Mouse (Mus musculus): ENCODE measurements at regions not wholly inside any gene's neighbourhood (a gene's known extent, or its start where the extent isn't known, plus 50 kb on each side); places are given as distances from the start of the nearest gene placed in this dataset.
A peak's percentile ranks its signal among the peaks of the same experiment; 100 is the strongest.

DNA sequence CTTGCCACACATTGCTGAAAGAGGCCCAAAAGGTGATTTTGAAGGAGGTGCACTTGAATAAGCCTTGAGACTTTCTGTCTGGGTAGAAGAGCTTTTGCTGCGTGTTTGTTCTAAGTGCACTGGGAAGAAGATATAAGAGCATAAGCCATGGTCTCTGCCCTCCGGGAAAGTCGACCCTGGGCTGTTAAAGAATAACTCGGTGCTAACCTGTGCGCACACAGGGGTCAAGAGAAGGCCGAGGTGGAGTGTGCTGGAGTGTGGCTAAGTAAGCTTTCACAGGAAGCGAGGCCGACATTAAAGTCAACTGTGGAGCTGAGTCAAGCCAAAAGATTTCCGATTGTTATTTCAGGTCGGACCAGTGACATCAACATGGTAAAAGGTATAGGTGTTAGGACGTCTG lies 473.0 kb downstream of the Slc4a3 start:
- peak; percentile 63 for DNase-seq

DNA sequence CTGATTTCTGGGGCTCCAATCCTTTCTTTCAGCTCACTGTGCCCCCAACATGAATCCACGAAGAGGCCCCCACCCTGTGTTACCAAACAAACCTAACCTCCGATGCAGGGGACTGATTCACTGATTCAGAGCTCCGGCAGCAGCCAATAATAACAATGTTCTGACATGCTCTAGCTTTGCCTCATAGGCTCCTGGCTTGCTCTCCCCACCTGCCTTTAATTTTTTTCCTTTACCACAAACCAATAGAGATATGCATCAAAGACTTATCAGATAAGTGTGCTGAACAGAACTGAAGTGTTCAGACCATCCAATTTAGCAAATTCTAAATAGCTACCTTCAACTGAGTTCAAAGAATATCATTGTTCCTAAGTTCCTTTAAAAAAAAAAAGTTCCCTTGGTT lies 478.6 kb downstream of the Slc4a3 start:
- DNase-seq, result no peak

DNA sequence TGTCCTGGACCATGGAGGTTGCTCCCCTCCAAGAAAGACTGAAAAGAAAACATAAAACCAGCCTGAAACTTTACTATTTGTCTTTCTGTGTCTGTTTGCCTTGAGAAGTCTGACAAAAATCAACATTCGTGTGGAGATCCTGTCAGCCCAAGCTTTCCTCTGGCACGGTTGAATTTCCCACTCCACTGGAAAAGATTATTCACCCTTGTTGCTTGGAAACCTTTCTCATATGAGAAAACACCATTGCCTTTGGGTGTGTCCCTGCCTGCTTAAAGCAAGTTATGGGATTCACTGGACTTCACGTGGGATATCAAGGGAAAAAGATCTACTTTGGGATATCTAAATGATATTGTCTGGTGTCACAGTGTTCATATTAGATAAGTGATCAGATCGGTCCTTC lies 479.3 kb downstream of the Slc4a3 start:
- DNase-seq, result no peak

DNA sequence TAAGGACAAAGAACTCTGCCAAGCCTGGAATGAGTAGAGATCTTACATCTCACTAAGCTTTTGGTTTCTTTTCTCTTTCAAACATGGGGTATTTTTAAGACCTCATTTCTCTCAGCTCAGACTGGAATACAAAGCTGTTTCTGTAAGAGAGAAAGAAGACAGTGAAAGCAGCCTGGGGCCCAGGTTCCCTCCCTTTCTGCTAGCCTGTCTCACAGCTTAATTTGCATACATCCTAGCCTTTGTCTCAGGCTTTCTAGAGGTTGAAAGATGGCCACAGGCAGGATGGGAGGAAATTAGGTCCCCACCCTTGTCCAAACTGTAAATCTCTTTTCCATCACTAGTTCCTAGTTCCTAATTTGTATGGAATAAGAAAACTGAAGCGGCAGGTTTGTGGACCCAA lies 483.0 kb downstream of the Slc4a3 start:
- no peak for DNase-seq

DNA sequence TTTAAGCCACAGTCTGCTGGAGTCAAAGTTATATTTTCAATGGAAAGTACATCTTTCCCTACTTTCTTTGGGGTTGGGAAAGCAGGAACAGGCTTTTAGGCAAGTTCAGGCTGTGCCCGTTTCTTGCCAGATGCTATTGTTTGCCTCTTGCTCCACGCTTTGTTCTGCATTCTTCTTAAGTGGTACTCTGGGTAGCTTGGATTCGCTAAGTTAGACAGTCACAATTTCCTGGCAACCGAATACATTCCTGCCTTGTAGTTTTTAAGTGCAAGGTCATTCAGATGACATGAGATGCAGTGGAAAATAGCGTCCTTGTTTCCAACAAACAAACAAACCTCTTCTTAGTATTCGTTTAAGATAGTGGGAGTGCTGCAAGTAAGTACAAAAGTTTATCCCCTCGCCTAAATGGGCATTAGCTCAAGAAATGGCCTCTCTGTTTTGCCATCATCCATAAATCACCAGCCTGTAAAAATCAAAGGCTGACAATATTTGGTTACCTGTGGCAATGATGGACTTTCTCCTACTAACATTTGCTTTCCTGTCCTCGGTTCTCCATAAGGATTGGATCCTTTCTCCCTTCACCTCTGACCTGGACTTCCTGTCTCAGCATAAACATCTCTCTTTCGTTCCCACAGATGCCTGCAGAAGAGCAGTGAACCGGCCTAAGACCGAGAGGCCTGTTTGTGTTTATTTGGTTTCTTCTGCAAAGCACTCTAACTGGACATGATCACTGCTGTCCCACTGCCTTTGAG lies 485.3 kb downstream of the Slc4a3 start:
- DNase-seq, result peak; percentile 24

DNA sequence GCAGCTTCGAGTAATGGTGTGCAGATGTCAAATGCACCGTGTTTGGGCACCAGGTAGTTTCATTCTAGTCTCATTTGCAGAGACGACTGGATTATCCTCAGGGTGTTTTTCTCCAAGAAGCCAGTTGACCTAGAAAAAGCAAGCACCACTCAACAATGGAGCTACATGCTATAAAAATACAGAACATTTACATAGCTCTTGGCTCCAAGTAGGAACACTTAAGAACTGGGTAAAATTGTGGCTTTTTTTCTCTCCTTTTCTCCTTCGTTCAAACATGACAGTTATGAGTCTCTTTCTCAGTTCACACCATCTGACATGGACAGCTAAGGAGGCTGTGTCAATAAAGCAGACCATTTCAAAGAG lies 485.8 kb downstream of the Slc4a3 start:
- DNase-seq, result no peak

DNA sequence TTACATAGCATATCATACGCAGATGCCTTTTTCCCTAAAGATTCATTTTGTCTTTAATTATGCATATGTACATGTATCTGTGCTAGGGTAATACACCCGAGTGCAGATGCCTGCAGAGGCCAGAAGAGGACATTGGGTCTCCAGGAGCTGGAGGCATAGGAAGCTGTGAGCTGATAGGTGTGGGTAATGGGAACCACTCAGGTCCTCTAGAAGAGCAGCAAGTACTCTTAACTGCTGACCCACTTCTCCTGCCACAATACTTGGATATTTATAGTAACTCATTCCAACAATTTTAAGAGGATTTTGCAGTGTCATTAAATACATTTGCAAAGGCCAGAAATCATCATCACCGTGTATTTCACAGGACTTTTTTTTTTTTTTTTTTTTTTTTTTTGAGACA lies 486.6 kb downstream of the Slc4a3 start:
- no peak for DNase-seq

DNA sequence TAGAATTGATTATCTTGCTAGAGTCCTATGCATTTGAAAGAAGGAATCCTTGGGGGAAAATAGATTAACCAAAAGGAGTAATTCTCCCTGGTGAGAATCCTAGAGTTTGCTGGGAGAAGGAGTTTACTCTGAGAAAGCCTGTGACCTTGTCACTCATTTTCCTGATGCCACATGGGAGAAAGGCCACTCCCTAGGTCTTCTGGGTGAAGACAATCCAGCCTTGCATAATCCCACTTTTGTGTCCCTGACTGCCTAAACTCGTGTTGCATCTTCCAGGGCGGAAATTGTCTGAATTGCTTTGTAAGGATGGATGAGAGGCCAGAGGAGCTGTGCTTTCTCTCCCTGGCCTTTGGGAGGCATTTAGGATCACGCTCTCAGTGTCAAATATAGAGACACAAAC lies 490.2 kb downstream of the Slc4a3 start:
- DNase-seq, result no peak

DNA sequence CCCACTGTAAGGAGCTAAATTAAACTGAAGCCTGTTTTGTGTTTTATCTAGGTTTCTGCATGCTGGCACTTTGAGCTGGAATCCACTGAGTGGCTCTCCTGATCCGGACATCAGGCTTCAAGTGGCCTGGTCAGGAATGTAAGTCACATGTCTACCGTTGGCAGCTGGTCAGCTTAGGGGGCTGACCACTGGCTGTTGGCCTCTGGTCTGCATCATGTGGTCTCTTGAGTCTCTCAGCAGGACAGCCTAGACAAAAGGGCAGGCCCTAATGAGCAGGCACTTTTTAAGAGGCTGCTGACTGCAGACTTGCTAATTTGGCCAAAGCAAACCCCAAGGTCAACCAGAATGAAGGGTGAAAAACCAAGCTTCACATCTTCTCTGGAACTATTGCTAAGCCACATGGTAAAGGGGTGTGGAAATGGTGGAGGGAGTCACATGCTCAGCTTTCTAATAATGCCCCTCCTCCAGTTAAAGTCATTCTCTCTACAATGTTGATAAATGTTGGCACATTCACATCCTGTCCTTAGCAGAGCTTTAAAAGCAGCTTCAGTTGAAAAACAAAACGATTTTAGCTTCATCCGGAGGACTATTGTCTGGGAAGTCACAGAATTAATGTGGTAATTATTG lies 493.1 kb downstream of the Slc4a3 start:
- DNase-seq, result peak; percentile 86

DNA sequence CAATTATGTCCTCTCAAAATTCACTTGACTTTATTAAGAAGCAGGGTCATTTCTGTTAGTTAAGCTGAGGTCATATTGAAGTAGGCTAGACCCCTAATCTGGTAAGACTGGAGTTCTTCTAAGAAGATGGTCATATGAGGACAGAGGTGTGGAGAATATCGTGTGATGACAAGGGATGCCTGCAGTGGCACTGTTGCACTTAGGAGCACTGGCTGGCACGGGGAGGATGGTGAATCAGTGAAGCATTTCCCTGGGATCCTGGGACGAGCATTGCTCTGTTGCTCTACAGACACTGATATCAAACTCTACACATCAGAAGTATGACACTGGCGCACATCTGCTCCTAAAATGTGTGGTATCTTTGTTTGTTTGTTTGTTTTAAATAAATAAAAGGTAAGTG lies 493.6 kb downstream of the Slc4a3 start:
- DNase-seq, result no peak

DNA sequence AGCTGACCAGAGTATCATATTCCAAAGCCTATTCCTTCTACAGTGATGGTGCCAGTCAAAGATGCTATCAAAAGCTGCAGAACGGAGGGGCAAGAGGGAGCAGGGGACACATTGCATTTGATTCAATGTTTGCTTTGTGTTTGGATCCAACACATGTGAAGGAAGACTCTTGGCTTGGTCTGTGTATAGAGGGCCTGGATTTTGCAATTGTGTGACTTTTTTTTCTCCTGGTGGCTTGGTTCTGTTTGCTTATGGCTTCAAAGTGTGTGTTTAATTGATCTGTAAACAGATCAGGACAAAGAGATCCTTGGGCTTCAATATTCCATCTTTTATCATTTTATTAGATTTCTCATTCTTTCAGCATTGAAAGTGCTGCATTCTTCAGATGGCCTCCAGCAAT lies 504.2 kb downstream of the Slc4a3 start:
- no peak for DNase-seq

DNA sequence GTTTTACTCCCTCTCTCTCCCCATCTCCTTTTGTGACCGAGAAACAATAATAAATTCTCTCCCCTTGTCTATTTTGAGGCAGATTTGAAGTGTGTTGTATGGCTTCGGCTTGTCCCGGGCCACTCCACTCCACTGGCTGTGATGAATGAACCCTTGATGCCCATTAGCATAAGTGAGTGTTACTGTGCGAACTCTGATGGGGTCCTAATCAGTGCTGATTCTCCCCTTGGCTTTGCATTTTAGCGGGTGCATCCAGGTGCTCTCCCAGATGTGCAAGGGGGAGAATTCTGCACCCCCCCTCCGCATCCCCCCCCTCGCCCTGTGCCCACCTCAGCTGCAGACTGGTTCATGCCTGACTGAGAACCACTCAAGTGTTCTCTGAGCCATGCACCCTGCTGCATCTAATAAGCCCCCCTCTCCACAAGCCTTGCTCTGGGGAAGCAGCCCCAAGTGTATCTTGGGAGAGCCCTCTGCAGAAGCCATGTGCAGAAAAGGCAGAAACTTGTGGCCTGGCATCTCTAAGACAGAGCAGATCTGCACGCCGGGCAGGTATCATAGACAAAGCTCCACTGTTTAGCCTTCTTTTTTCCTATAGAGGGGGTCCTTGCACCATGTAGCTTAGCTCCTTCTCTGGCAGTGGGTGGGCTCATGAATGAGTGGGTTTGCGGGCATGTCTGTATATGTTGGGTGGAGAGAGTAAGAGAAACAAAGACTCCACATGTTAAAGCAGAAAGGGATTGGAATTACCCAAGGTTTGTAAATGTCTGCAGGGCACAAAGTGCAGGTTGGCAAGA lies 507.5 kb downstream of the Slc4a3 start:
- DNase-seq, result no peak

DNA sequence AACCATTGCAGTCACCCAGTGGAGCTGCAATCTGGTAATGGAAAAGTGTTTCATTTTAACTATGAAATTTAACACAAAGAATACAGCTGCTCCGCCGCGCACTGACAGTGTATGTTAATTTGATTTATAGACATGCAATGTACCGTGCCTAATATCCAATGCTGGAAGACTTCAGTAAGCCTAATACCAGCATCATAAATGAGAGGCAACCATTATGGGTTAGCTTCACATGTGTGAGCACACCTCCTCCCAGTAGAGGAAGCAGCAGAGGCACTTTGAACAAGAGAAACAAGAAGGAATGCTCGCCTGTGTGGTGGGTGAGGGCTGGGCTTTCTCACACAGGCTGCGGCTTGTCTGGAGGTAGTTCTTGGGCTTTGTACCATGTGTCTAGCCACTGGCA lies 519.7 kb downstream of the Slc4a3 start:
- DNase-seq, result no peak

DNA sequence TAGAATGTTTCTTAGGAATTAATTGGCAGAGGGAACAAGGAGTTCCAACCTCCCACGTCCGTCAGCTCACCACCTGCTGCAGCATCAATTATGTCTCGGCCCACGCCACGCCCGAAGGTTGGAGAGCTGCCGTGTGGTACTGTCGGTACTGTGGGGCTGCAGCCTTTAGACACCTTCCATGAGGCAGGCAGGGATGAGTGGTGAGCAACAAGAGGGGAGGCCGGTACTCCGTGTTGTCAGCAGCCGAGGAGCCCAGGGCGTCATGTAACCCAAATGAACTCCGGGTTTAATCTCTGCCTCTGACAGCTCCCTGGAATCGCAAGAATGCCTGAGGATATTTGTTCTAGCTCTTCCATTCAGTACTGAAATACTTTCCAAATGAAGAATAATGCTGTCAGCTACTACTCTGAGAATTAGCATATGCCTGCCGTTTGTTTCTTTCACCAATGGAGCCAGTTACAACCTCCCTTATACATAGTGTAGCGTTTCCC lies 524.8 kb downstream of the Slc4a3 start:
- no peak for DNase-seq

DNA sequence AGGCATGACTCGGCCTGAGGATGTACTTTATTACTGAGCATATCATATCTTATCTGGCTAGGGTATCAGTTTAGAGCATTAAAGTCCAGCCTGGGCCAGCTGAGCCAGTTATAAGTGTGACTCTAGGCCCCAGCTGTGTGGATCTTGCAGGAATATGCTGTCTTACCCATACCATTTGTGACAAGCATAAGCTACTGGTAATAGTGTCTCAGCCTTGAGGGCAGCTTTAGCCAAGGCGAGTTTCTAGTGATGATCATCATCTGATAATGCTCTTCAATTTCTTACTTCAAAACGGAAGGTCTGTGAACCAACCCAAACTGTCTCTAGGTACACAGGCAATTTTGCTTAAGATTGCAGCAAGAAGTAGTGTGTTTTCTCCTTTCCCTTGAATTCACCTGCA lies 529.1 kb downstream of the Slc4a3 start:
- no peak for DNase-seq

DNA sequence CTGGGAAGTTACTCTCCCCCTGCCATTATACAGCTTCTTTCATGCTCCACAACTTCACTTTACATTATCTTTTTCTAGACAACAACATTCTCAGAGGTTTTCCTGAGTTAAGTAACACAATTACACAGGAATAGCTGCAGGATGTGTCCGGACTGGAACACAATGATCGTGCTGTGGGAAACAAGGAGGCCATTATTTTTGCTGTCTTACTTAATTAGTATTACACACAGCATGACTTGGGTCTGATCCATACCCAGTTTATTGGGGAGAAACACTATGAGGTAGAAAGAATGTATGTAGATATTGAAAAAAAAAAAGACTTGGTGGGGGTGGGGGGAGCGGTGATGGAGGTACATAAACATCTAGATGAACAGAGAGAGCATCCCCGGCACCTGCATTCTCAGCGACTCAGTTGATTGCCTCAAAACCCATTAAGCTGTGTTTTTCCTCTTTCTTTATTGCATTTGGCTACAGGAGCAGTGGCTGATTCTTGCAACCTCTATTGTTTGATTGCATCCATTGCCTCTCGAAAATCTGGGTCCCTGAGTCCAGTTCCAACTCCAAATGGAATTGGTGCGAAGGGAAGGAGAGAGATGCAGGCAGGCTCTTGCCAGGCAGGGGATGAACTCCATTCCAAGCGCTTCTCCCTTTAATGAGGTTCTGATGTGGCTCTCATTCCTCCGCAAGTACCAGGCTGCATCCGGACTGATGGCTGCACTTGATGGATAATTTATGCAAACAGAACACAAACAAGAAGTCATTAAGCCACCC lies 529.8 kb downstream of the Slc4a3 start:
- DNase-seq, result no peak

DNA sequence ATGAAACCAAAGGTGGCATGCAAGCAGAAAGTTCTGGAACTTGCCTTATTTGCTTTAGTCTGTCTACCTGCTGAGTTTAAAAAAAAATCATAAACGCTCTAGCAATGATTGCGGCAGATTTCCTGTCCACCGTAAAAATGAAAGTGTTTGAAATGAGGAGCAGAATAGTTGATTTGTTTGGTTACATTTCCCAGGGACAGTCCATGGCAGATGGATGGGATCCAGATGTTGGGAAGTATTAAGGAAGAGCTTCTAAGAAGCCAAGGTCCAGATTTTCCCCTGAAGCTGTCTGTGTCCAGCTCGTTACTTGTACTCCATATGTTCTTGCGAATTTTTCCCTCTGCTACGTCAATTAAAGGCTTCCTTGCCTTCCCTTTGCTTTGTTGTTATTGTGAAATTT lies 534.2 kb downstream of the Slc4a3 start:
- DNase-seq, result peak; percentile 8

DNA sequence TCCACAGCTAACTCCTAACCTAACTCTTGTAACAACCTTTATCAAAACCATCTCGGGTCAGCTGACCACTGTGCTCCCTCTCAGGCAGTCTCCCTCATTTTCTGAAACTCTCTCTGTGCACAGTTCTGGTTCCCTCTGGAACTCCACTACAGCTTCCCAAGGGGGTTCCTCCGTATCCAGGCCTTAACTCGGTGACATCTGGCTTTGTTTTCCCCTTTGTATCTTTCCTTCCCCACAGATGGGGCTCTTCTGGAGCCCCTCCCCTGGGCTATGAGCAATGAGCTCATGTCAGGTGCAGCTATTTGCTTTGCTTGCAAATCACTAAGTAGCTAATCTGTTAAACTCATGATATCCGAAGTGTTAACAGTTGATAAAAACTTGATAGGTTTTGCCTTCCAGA lies 535.6 kb downstream of the Slc4a3 start:
- DNase-seq, result no peak

DNA sequence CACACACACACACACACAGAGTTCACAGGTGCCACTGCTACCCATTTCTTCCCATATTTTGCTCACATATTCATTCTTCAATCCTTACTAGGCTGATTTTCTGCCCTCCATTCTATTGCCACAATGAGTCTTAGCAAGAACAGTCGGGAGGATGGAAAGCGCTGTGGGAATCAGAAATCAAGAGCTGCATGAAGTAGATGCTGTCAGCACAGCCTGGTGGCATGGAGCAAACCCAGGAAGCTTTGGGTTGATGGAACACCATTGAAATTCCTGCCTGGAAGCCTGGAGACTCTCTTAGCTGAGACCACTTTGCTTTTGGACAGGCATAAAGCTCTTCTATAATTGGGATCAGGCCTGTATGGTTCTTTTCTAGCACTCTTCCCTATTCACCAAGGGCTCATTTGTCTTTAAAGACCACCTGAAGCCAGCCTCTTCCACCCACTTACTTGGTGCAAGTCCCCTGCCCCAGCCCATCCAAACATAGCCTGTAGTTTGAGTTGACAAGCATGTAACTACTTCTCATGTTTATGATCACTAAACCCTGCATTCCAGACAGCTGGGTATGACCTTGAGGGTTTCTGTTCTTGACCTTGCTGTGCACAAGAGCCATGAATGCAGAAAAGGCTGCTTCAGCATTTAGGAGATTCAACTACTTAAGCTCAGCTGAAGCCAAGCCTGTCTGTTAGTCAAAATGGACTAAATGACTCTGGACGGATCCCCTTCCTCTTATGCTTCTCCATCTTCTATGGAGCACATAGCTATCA lies 537.4 kb downstream of the Slc4a3 start:
- no peak for DNase-seq

DNA sequence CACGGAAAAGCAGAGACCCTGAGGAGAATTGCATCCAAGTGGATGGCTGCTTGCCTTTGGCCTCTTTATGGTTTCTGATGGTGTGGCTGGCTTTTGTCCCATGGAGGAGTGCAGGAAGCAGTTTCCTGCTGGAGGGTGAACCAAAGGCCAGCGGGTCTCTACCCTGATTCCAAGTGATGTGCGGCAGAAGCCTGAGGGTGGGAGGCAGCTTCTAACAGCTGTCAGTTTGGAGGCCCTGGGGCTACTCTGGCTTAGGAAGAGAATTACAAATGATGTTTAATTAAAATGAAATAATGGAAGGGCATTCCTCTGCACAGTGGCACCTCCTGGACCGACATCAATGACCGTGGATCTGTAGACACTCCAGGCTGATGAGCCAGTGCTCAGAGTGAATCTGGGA lies 545.0 kb downstream of the Slc4a3 start:
- DNase-seq, result peak; percentile 10

DNA sequence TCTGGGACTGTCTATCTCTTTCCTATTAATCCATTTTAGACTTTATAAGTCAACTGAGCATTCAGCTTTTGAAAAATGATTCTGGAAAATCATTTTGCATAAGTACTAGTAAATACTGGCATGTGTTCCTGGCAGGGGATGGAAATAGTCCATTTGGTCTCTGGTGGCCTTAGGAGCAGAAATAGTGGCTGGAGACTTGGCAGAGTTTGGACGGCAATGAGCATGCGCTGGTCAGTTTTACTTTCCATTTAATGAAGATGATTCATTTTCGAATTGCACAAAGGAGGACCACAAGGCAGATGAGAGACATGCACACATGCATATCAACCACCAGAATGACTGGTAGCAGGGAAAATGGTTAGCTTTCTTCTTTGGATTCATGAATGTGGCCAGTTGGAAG lies 567.2 kb downstream of the Slc4a3 start:
- DNase-seq, result peak; percentile 50

DNA sequence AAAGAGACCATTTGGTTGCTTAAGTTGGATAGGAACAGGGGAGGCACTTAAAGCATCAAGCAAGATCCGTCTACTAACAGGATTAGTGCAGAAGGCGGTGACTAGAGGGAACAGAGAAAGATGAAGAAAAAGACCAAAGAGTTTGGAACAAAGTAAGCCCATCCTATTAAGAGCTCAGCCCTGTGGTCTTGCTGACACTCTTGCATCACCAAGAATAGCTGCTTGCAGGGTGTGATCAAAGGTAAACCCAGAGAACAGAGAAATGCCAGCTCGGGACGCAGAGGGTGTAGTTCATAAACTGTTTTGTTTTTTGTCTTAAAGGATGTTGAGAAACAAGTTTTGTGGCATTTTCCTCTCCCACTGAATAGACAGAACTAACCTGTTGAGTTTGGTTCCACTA lies 574.8 kb downstream of the Slc4a3 start:
- no peak for DNase-seq

DNA sequence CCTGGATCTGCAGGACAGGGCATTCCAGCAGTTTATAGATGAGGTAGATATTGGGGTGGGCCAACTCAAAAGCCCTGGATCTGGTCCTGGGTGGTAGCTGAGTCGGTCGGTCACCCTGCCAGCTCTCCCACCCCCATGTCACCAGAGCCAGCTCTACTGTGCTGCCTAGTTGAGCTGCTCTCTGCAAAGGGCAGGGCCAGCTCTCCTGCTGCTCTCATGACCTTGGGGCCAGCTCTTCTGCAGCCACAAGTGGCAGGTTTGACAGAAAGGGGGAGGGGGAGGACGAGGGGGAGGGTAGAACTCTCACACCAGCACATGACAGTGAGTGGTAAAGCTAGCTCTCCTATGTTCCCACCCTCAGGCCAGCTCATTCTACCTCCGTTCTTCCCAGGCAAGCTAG lies 584.3 kb downstream of the Slc4a3 start:
- no peak for DNase-seq
